Mouse (Mus musculus): ENCODE results near the gene Unc13a.

- TF ChIP-seq CTCF (IDR thresholded peaks at IDR 0.05; ENCODE audit: low read depth, low read length) (no peak), GATA1 (IDR thresholded peaks at IDR 0.05; ENCODE audit: borderline replicate concordance, low read length) (no peak), TAL1 (conservative IDR thresholded peaks at IDR 0.05; ENCODE audit: low read depth, low read length) (no peak)
These were observed 92.1 kb downstream of the Unc13a start for GRCm38 (mm10) chr8:71579476-71579875.
